Comparison of ENCODE assay signal across 8 mouse cellular contexts in the genomic region with DNA sequence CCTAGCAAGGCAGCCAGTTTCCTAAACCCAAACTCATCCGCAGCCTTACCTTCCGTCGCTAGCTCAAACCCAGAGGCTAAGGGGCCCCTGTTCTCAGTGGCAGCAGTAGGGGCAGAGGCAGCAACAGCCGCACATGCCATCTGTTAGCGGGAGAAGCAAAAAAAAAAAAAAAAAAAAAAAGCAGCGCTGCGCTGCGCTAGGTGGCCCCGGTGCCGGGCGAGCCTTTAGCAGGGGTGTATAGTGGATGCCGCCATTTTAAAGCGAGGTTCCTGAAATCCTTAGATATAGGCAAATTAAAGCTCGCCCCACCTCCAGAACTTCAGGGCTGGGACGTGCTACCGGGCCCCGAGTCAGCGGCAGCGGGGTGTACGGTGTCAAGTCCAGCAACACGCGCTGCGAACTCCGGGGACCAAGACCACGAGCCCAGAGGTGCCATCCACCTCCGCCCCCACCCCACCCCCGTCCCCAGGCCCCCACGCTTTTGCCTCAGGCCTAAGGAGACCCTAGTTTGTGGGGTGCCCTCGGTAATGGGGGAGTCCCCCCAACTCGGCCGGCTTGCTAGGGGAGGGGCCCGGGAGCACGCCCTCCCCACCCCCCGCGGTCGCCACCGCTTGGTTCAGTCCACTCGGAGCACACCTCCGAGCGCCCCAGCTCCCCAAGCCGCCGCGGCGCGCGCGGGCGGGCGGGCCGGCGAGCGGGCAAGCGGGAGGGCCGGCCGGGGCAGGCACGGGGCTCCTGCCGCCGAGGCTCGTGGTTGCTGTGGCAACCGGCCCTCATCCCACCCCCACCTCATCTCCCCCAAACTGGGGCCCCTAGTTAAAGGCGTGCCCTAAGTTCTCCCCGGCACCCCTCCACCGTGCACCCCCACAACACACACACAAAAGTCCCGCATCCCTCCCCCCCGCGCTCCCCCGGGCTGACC. TPM values are rescaled to one million over a fixed set of nuclear protein-coding genes. Genes with fewer than 3 reads are reported as not detected.
DNase-seq lines count a peak whose midpoint lies in the region; ATAC-seq lines count a peak whose summit lies in the region.

No protein-coding gene starts in this region.

- no peaks in the 10 kb centered on the region for H3K4me1 ChIP-seq in heart, embryonic 14.5 days (ENCODE audit: control insufficient read depth in 2 of 2, insufficient read depth in 2 of 2, low read length in 2 of 2)

- peak overlapping the region; percentile 80 for H3K4me2 ChIP-seq in heart, embryonic 14.5 days (ENCODE audit: low read length)

- H3K36me3 ChIP-seq in heart, embryonic 14.5 days (ENCODE audit: control insufficient read depth, insufficient read depth, low read length), result no peaks in the 10 kb centered on the region

- peak; percentile 50 for ATAC-seq in heart, embryonic 14.5 days (ENCODE audit: insufficient number of reproducible peaks, insufficient read depth, low FRiP score, low read depth)
- ATAC-seq in megakaryocyte progenitor cell, adult 5-6 weeks (replicated peaks; ENCODE audit: poor library complexity), result peak; percentile 80

- H3K9me3 ChIP-seq in heart, embryonic 14.5 days (ENCODE audit: control insufficient read depth, low read length), result no peaks in the 10 kb centered on the region

- no peaks in the 10 kb centered on the region for H3K27me3 ChIP-seq in heart, embryonic 14.5 days (ENCODE audit: control insufficient read depth, insufficient read depth, low read length)

- peak overlapping the region; percentile 55 to 59 for H3K4me3 ChIP-seq in heart, embryonic 14.5 days (ENCODE audit: control insufficient read depth in 1 of 2, insufficient read depth in 1 of 2, low read depth in 1 of 2, low read length in 2 of 2)

- peak overlapping the region in 1 of 2 experiments; percentile 53; a peak in 2 of 4 replicates for H3K27ac ChIP-seq in heart, embryonic 14.5 days (replicated peaks in 1 of 2; ENCODE audit: control insufficient read depth in 1 of 2, insufficient read depth in 1 of 2, low read depth in 2 of 2, low read length in 2 of 2)

- DNase-seq in A20 (ENCODE audit: low read depth, low spot score), result peak; percentile 83
- peak; percentile 45 to 77 for DNase-seq in adrenal gland, adult (ENCODE audit: inconsistent age in 2 of 2, low spot score in 1 of 2)
- peak; percentile 22 for DNase-seq in embryo, embryonic 11.5 days (ENCODE audit: low read depth, low spot score)
- DNase-seq in kidney, postnatal 14 days, result peak; percentile 47
- DNase-seq in spleen, adult 18-20 months, result peak; percentile 74 to 77
- no peak for DNase-seq in layer of hippocampus, adult 18-20 months (ENCODE audit: low spot score in 2 of 2)

- H3K9ac ChIP-seq in heart, embryonic 14.5 days (ENCODE audit: low read length), result peak overlapping the region; percentile 70

- WGBS in heart, embryonic 14.5 days, result 26% methylated on average over 52 of the region's 67 CpGs

RNA-seq across cellular contexts. Expression of a gene that starts 1.4 kb away (rescaled TPM):
- polyA plus RNA-seq in heart, embryonic 14.5 days (2014; fragmentation: Nextera tagmentation; extraction: Ambion mirVana), result 7.4 and 7.6 TPM in 2 replicates
- total RNA-seq in megakaryocyte progenitor cell, adult 5-6 weeks (2015), result 70.7 and 72.4 TPM in 2 replicates
- total RNA-seq in megakaryocyte progenitor cell, adult 5-6 weeks (2017), result 39.7 and 49.0 TPM in 2 replicates
- not detected for total RNA-seq in layer of hippocampus, adult 18-20 months (2021)

Comparison
In these comparisons a context has a peak if more than half of its experiments do, and no peak if none do; other contexts are left out.
1. DNase-seq: peak in A20 (single experiment), adrenal gland, adult (2 of 2), embryo, embryonic 11.5 days (single experiment), kidney, postnatal 14 days (single experiment) and spleen, adult 18-20 months (2 of 2); none in layer of hippocampus, adult 18-20 months (0 of 2).
2. RNA of a gene that starts 1.4 kb away (total RNA-seq): 39.7 to 72.4 TPM in megakaryocyte progenitor cell, adult 5-6 weeks; not detected in layer of hippocampus, adult 18-20 months; every median in the first group is over 10 times any median in the second.